Mouse (Mus musculus) left cerebral cortex, adult 9 months (tissue): ENCODE measurements at regions not wholly inside any gene's neighbourhood (a gene's known extent, or its start where the extent isn't known, plus 50 kb on each side); places are given as distances from the start of the nearest gene placed in this dataset.

Source experiments
- DNase-seq, 2 experiments: peaks; one replicate each; pipeline ENCODE4 v3.0.0; 2022; ENCODE audit warnings: low spot score in 2 of 2

DNA sequence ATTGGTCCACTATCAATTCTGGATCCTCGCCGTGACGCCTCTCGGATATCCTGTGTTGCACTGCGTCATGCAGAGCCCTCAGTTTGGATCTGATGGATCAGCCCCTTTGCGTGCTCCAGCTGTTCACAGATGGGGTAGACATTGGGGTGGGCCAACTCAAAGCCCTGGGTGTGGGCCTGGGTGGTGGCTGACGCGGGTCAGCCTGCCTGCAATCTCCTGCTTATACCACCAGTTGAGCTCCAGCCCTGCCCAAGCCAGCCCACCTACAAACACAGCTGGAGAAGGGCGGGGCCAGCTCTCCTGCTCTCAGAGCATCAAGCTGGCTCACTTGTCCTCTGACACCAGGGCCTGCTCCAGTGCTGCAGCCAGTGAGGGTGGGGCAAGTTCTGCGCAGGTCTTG, 73.1 kb downstream of the Rps15a start:
- DNase-seq = no peak

DNA sequence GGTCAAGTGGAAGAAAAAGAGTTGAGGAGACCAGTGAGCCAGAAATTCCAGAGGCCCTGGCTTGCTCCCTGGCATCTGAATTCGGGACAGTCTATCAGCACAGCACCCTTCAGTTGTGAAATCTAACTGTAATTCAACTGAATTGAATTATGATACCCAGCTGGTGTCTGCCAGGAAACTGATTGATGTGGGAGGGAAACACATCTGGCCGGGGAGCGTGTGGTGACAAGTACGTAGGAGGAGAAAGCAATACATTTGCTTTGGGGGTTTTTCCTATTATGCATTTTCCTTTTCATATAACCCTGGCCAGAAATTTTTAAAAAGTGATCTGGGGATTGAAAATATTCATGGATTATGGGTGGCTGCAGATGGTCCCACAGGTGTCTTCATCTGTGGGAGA, 76.1 kb downstream of the Rps15a start:
- no peak for DNase-seq

DNA sequence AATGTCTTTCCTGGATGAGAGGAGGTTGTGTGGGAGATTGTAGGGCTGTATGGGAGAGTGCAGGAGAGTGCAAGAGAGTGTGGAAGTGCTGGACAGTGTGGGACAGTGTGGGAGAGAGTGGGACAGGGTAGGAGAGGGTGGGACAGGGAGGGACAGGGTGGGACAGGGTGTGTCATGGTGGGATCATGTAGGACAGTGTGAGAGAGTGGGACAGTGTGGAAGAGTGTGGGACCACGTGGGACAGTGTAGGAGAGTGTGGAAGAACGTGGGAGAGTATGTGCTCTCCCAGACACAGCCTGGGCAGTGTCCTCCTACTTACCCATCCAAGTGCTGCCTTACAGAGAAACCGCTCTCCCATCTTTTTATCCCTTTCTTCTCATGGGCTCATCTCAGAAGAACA, 78.9 kb downstream of the Rps15a start:
- no peak for DNase-seq

DNA sequence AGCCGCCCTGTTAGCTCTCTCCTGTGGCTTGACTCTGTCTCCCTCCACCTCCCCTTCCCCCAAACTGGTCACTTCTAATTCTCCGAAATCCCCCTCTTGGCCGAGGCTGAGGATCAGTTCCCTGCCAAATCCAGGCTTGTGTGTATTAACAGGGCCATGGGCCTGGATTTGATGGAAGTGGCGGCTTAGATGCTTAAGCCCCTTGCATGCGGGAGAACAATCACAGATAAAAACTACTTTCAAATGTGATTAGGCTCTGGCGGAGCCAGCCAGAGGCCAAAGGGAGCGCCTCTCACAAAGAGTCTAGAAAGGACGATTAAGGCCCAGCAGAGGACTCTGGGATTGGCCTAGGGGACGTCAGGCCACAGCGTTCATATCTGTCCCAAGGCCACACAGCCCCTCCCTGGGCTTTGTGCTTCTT, 89.9 kb downstream of the Rps15a start:
- no peak for DNase-seq

DNA sequence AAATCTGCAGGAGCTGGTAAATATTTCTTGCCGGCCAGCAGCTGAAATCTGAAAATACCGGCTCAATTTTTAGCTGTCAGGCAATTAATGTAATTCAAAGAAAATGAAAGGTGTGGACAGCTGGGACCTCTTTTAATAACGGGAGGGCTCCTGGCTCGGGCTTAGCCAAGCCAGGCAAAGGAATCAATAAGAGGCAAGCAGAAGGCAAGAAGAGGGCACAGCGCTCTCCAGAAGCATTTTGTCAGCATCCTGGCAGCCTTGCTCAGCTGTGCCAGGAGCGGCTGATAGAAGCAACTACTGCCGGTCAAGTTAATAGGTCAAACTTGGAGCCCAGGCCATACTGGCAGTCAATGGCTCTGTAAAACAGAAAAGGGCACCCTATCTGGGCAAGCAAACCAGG, 111.4 kb downstream of the Rps15a start:
- DNase-seq = no peak

DNA sequence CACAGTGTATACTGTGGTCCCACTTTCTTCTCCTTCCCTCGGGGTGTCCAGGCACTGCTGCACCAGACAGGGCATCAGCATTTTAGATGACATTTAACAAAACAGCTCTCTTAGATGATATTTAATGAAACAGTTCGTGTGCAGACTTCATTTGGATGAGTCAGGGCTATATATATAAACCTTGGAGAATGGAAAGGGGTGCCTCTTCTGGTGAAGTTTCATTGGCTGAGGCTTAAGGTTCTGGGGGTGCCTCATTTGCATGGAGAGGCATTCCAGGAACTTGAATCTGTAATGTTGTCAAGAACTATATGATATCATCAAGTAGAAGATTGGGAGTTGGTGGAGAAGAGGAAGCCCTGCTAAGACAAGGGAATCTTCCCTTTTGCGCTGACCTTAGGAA, 114.1 kb downstream of the Rps15a start:
- DNase-seq = peak in 1 of 2 experiments; percentile 12

DNA sequence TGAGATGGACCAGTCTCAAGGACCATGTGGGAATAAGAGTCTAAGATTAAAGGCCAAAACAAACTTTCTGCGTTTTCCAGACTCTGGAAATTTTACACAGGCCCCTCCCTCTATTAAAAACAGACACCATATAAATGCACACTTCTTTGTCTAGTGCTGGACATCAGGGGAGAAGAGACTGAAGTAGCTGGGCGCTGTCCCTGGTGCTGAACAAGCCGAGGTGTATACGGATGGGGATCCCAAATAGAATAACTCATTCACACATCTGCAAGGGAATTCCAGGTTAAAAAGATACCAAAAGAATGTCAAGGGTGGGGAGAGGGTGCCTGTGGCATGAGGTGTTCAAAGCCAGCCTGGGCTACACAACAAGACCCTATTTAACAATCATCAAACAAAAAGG, 114.9 kb downstream of the Rps15a start:
- no peak for DNase-seq

DNA sequence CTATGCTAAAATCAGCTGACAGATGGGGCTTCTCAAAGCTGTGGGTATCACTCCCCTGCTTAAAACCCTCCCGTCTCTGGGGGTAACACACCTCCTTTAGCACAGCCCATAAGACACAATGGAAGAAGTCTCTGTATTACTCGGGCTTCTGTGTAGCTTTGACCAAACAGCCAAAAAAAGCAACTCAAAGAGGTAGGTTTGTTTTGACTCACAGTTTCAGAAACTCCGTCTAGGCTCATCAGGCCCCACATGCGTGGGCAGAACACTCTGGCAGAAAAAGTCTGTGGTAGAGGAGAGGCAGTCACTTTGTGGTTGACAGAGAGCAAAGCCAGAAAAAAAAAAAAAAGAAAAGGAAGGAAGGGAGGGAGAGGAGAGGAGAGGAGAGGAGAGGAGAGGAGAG, 133.8 kb downstream of the Rps15a start:
- no peak for DNase-seq

DNA sequence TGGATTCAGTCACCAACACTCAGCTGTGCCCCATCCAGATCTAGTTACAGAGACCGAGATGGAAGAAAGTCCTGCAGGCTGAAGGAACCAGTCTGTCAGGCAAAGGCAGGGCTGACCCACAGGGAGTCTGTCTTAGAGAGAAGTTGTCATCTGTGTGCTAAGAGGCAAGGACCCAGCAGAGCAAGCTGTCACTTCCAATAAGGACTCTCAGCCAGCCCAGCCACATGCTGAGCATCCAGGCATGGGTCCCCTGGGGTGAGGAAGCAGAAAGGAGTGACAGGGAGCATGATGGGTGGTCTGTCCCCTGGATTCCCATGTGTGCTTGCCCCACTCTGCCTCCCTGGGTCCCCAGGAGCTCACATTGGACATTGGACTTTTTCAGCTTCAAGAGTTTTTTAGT, 144.8 kb downstream of the Rps15a start:
- DNase-seq = no peak

DNA sequence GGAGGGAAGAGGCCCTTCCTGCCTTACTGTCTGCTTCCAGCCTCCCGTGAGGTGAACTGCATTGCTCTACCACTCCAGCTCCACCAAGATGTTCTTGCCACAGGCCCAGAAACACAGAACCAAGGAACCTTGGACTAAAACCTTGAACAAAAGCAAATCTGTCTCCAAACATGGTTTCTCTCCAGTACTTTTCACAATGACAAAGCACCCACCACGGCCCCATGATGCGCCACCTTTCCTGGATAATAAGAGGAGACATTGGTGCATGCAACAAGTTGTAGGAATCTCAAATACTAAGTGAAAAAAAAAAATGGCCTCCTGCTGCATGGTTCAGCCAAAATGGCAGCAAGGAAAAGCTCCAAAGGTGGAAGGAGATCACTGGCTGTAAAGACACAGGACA, 172.6 kb downstream of the Rps15a start:
- no peak for DNase-seq

DNA sequence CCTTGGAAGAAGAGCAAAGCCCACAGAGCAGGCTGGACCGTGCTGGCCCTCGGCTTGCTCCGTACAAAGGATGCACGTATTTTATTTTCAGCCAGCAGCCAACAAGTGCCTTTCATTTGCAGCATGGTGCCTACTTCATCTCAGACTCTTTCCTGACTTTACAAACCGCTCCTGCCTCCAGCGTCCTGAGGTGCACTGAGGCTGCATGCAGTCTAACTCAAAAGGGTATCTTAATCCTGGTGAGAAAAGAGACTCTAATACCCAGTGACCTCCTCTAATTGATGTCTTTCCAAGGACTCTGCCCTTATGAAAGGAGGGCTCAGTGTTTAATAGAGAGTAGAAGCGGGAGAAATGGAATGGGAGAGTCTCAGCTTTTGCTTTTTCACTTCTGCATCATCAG, 176.4 kb downstream of the Rps15a start:
- no peak for DNase-seq

DNA sequence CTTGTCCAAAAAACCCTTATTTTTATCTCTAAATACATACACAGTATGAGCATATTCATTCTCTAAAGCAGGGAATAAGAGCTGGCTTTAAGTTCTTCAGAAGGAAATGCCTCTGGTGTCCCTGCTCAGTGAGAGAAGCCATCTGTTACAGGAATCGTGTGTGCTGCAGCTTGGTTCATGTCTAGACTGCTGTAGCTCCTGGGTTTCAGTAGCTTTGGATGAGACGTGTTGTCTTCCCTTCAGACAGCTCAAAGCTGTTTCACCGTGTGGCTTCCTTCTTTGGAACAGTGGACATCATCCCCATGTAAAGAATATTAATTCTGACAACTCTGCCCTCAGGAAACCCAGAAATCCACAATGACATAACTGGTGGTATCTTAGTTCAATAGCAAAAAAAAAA, 181.1 kb downstream of the Rps15a start:
- DNase-seq = peak in 1 of 2 experiments; percentile 38

DNA sequence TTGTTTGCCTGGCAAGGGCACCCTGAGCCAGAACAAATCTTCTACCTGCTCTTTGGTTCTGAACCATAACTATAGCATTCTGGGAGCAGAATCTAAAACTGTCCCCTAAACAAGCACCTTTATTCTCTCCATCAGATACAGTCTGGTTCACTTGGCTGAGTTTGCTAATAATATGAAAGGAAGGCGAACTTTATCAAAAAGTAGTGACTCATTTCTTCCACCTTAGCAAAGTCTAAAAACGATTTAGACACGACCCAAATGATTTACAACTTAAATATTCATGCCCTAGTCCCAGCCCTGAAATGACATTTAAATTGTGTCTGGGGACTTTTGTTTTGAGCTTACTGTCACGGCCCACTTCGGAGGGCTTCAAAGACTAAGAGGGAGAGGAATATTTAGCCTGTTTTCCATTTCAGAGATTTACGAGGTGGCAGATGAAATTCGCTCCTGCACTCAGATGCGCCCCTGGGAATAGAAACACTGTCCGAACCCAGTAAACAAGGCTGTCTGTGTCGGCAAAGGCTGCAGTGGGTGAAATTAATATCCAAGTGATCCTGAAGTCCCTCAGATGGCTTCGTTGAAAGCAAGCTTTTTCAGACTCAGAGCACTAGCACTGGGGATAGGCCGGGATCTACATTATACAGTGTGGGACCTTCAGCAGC, 184.6 kb downstream of the Rps15a start:
- no peak for DNase-seq

DNA sequence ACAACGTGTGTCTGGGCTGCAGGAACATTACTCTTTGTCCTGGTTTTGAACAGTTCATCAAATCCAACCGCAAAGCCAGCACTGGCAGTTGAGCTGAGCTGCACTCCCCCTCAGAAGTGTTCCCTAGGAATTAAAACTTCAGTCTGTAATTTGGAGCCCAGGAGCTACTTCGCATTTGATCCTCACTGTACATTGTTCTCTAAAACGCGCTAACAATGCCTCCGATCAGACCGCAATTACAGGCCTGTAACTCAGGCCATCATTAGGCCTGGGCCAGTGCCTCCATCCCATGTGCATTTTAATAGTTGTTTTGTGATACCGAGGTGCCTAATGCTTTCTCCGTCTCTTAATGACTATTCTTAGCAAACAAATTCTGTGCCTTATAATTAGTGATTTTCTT, 185.6 kb downstream of the Rps15a start:
- no peak for DNase-seq

DNA sequence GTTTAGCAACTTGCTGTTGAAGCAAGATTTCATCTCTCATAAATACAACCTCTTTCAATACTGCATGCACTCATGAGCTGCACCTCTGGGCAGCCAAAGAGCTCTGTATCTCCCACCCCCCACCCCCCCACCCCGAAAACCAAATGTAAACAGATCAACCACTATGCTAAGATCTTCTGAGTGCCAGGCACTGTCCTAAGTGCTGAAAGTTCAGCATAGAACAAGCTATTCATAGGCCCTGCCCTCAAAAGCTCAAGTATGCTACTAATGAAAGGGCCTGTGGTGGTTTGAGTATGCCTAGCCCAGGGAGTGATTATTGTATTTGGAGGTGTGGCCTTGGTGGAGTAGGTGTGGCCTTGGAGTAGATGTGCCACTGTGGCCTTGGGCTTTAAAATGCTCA, 189.6 kb downstream of the Rps15a start:
- DNase-seq = no peak

DNA sequence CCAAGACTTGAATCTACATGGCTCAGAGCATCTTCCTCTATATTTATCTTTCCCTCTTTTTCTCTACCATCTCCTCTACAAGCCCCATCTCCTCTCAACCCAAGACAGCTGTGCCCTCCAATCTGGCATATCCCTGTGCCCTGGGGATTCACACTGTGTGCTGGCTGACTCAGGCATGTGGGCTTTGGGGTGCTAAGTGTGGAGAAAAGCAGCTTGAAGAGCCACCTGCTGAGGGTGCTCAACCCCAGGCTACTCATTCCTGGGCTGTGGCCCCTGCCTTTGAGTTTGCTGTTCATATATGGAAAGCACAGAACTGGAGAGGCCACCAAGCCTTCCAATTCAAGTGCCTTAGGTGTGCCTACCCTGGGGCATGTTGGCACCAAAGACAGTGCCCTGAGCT, 193.7 kb downstream of the Rps15a start:
- peak; percentile 49 to 65 for DNase-seq

DNA sequence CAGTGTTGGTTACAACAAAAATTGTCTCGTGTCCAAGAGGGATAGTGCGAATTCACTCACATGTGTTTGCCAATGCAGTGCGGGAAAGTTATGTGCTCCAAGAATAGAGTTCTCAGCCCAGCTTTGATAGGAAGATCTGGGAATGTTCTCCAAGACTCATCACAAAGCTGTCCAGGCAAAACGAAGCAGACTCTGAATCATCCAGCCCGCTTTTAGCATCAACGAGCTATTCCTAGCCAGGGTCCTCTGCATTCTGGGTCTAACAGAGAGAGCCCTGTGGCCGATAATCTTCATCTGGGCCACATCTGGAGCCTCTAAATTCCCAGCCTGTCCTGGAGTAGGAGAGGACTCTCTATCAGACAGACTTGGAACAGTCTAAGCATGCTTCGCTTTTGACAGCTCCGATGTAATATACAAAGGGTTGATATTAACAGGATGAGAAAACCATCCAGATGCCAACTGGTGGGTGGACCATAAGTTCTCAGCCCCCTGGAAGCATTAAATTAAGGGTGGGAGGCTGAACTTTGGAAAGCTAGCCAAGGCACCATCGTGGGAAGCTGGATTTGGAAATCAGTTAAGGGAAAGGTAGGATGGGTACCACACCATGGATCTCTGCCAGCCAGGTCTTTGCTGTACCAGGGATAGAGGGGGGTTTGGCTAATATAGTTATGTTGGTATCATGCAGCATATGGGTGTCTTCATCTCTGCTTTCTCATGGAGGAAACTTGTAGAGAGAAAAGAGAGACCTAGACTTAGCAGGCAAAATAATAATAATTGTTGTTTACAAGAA, 197.6 kb downstream of the Rps15a start:
- peak in 1 of 2 experiments; percentile 70 for DNase-seq

DNA sequence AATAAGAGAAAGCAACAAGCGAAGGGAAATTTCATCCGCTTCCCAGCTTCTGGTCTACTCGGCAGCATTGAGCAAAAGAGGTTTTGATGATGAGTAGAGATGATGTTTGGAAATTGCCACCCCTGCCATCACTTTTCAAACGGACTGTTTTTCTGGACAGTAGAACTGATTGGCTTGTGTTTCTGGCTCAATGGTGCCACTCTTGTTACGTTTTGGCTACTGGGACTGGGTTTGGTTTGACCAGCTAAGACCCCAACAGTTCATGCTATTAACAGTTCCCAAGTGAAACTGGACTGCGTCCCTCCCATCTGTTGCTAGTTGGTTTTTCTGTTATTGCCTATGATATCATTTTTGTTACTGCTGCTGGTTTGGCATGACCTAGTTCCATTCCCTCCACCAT, 199.1 kb downstream of the Rps15a start:
- DNase-seq = no peak

DNA sequence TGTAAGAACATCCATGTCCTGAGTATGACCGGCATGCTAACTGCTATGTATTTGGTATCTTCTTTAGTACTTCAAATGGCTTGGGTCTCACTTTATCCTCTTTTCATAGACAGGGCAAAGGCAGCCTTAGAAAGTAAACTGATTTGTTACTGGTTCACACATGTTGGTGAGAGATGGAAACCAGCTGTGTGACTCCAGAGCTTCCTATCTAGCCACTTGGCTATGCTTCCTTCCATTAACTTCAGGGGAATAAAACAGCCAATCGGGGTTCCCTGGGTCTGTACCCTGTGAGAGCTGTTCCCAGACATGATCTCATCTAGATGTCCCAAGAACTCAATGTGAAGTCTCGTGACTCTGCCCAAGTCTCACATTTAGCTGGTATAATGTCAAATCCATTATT, 203.5 kb downstream of the Rps15a start:
- DNase-seq = no peak

DNA sequence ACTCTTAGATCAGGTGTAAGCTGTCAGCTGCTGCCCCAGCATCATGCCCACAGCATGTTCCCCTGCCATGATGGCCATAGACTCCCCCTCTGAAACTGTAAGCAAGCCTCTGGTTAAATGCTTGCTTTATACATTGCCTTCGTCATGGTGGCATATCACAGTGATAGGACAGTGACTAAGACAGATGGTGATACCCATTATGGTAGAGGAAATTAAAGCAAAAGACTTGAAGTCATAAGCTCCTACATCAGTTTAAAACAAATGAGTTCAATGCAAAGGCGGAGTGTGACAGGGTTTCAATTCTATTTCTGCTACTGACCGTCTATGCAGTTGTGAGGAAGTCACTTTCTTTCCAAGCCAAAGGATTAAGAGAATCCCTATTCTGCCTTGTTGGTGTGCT, 204.9 kb downstream of the Rps15a start:
- no peak for DNase-seq

DNA sequence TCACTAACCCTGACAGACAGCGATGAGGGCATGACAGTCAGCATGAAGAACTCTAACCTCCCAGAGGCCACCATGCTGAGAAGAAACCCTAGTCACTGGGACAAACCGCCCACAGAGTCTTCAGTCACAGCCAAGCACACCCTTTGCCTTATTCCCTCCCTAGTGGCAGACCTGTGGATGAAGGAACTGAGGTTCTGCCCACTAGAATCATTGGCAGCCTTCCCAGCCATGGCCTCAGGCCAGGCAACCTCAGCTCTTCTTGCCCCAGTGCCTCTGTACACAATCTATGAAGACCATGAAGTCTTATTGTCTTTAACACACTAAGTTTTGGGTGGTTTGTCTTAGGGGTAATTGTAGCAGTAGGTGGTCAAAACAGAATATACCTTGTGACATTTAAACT, 219.5 kb downstream of the Rps15a start:
- no peak for DNase-seq

DNA sequence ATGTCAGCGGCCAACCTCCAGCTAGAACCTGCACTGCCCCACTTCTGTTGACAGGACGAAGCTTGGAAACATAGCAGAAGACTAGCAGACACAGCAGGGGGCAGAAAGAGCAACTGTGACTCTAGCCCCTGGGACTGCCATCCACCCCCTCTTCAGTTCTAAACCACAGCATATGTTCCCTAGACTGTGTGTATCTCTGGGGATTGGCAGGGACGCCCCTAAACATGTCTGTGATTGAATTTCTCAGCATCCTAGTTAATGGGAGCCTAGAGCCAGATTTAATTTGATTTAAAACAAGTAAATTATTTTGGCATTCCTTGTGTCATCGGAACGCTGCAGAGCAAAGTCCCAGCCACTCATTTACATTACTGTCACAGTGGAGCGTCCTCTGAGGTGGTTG, 228.7 kb downstream of the Rps15a start:
- DNase-seq = no peak

DNA sequence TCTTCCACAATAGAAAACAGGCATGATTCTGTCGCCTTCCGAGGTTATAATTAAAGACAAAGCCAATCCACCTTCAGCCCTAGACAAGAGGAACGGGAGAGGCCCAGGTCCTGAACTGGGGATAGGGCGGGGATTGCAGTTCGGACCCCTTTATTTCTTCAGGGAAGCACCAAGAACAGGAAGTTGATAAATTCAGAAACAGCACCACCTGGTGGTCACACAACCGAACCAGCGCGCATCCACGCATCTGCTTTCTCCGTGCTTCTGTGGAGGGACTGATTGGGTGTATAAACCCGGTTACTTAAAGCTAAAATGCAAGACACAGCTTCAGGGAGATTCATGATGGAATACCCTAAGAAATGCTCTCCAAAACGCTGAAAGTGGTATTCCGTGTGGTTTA, 233.2 kb downstream of the Rps15a start:
- peak; percentile 22 to 90 for DNase-seq

DNA sequence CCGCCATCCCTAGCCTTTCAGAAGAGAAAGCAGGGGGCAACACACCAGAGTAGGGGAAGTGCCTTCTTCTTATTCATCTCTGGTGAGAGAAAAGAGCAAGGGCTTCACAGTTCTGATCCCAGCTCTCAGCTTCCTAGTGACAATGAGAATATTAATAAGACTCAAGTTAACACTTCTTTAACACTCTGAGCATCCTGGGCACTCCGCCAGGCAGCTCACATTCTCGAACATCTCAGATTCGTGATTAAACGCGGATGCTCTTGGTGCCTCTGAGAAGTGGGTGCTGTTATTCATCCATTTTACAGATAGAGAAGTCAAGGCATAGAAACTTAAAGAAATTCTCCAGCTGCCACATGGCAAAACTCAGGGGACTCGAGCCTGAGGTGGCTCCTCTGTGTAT, 237.1 kb downstream of the Rps15a start:
- peak in 1 of 2 experiments; percentile 35 for DNase-seq
